Mouse (Mus musculus) small intestine, adult 2 months (tissue): ENCODE results near the gene Tmem209.

Source experiments
- CTCF ChIP-seq: fragments of 200-500 bp; IDR thresholded peaks from 2 replicates; pipeline ENCODE4 v1.5.1; 2012; ENCODE audit warnings: low read depth, mild to moderate bottlenecking, control low read depth, inconsistent platforms, low read length, moderate library complexity, mixed read lengths; ENCODE audit not compliant: insufficient replicate concordance, insufficient read length; ENCODE audit errors: extremely low read depth
- POLR2A ChIP-seq: fragments of 200-500 bp; IDR thresholded peaks from 2 replicates; pipeline ENCODE4 v1.6.1; 2012; ENCODE audit warnings: low read depth, mild to moderate bottlenecking, control low read depth, inconsistent platforms, low read length, moderate library complexity

DNA sequence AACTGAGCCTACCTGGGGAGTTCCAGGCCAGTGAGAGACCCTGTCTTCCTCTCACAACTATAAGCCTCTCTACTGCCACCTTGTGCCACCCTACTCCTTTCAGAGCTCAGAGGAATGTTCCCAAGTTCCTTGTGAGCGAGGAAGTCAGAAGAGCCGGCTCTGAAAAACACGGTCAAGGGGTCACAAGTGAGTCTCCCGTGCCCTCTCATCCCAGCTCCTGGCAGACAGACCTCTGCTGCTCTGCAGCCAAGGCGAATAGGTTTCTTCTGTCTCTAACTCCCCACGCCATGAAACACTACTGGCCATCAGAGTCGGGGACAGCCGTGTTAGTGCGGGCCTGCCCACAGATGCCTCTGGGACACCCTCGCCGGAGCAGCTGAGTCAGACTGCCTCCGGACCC, 40.9 kb downstream of the Tmem209 start:
- TF ChIP-seq CTCF, result peak; percentile 27; the same call in 1 of the 2 replicates
- TF ChIP-seq POLR2A, result no peak
